Mouse (Mus musculus): ENCODE measurements around the gene Syne1.

DNA sequence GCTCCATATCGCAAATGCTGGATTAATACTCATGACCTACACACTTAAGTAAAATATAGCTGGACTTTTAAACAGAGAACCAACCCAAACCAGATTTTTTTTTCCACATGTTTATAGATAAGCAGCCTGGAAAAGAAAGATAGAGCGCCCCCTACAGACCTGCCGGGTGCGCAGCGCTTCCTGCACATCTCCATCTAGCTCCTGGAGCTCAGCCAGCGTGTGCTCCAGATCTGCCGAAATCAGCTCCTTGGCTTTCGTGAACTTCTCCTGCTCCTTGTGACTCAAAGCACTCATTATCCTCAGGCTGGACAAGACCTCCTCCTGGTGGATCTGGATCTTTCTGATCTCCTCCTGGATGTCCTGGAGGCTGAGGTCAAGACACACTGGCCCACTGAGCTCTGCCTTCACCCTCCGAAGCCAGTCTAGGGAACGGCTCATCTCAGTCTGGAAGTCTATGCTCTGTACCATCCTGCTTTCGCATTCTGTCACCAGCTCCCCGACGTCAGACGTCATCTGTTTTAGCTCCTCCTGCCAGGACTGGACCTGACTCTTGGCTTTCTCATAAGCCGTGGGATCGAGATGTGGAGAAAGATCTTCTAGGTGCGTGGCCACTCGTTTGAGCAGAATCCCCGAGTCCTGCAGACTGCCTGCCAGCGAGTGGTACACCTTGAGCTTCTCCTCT lies 323.7 kb downstream of the Syne1 start:
- peak; percentile 48 for TF ChIP-seq CTCF (IDR thresholded peaks at IDR 0.05; ENCODE audit: low read depth)
- TF ChIP-seq EP300 (optimal IDR thresholded peaks at IDR 0.05), result no peak
